Mouse (Mus musculus): ENCODE data around the gene Nat8l.
A peak's percentile ranks its signal among the peaks of the same experiment; 100 is the strongest.
"Not testable (repeated sequence)": the region's sequence is repeated elsewhere in the genome, so short reads cannot be mapped to it uniquely, and the experiment has no call there.

Gene Nat8l

GRCm38 (mm10) chr5:33995843-33996693 lies at the start of gene Nat8l:
Gene Nat8l (plus strand): TSS chr5:33995984.
- peak; percentile 63 for DNase-seq (ENCODE audit: low spot score)

- not testable (repeated sequence) for DNase-seq (ENCODE audit: low spot score)
These were observed 48.7 kb upstream of the Nat8l start for GRCm38 (mm10) chr5:33947035-33947434.

GRCm38 (mm10) chr5:33948314-33948713 lies 47.5 kb upstream of the Nat8l start:
- DNase-seq (ENCODE audit: low spot score): no peak

- DNase-seq (ENCODE audit: low spot score): no peak
These were observed 42.2 kb upstream of the Nat8l start for GRCm38 (mm10) chr5:33953471-33954185.

- peak; percentile 72 for DNase-seq (ENCODE audit: low spot score)
These were observed 41.4 kb upstream of the Nat8l start for GRCm38 (mm10) chr5:33954354-33954753.

- DNase-seq (ENCODE audit: low spot score): no peak
These were observed 39.9 kb upstream of the Nat8l start for GRCm38 (mm10) chr5:33955868-33956267.

GRCm38 (mm10) chr5:33959382-33959781 lies 36.4 kb upstream of the Nat8l start:
- DNase-seq (ENCODE audit: low spot score): no peak

- no peak for DNase-seq (ENCODE audit: low spot score)
These were observed 21.0 kb upstream of the Nat8l start for GRCm38 (mm10) chr5:33974736-33975135.

GRCm38 (mm10) chr5:33976267-33976666 lies 19.5 kb upstream of the Nat8l start:
- no peak for DNase-seq (ENCODE audit: low spot score)

GRCm38 (mm10) chr5:33982731-33983259 lies 13.0 kb upstream of the Nat8l start:
- peak; percentile 52 for DNase-seq (ENCODE audit: low spot score)

GRCm38 (mm10) chr5:33983309-33984121 lies 12.3 kb upstream of the Nat8l start, which contains the start of gene Gm1673:
Gene Gm1673 (plus strand): TSS chr5:33983433.
- DNase-seq (ENCODE audit: low spot score): peak; percentile 95

GRCm38 (mm10) chr5:33994671-33995625 lies 836 bp upstream of the Nat8l start:
- DNase-seq (ENCODE audit: low spot score): peak; percentile 77

- DNase-seq (ENCODE audit: low spot score): no peak
These were observed 886 bp downstream of the Nat8l start for GRCm38 (mm10) chr5:33996694-33997045.

GRCm38 (mm10) chr5:33997051-33997741 lies 1.4 kb downstream of the Nat8l start:
- peak; percentile 72 for DNase-seq (ENCODE audit: low spot score)

GRCm38 (mm10) chr5:33997829-33998504 lies 2.2 kb downstream of the Nat8l start:
- no peak for DNase-seq (ENCODE audit: low spot score)

- no peak for DNase-seq (ENCODE audit: low spot score)
These were observed 2.7 kb downstream of the Nat8l start for GRCm38 (mm10) chr5:33998505-33998877.

- no peak for DNase-seq (ENCODE audit: low spot score)
These were observed 3.8 kb downstream of the Nat8l start for GRCm38 (mm10) chr5:33999466-34000090.

- DNase-seq (ENCODE audit: low spot score): no peak
These were observed 5.0 kb downstream of the Nat8l start for GRCm38 (mm10) chr5:34000809-34001208.

GRCm38 (mm10) chr5:34001401-34001800 lies 5.6 kb downstream of the Nat8l start:
- no peak for DNase-seq (ENCODE audit: low spot score)
